Mouse (Mus musculus) embryo, embryonic 9.5 days (tissue): ENCODE results near the gene Gm10401.
A peak's percentile ranks its signal among the peaks of the same experiment; 100 is the strongest.

Experiments used
- DNase-seq: peaks from one replicate; pipeline ENCODE4 v3.0.0-alpha.2; 2017; ENCODE audit errors: extremely low spot score

Gene Gm10401

GRCm38 (mm10) chr5:115098195-115098594 is at the start of gene Gm10401:
Gene Gm10401 (minus strand): TSS chr5:115098295.
- DNase-seq = no peak

- DNase-seq = no peak
These were observed 49.3 kb upstream of the Gm10401 start for GRCm38 (mm10) chr5:115147388-115147787.

GRCm38 (mm10) chr5:115146747-115147130 is 48.6 kb upstream of the Gm10401 start:
- no peak for DNase-seq

GRCm38 (mm10) chr5:115145976-115146746 is 48.1 kb upstream of the Gm10401 start:
- no peak for DNase-seq

GRCm38 (mm10) chr5:115145253-115145968 is 47.3 kb upstream of the Gm10401 start:
- no peak for DNase-seq

- no peak for DNase-seq
These were observed 46.4 kb upstream of the Gm10401 start for GRCm38 (mm10) chr5:115144471-115144870.

GRCm38 (mm10) chr5:115143552-115143951 is 45.5 kb upstream of the Gm10401 start:
- no peak for DNase-seq

- DNase-seq = no peak
These were observed 44.1 kb upstream of the Gm10401 start for GRCm38 (mm10) chr5:115142166-115142697.

GRCm38 (mm10) chr5:115140726-115141125 is 42.6 kb upstream of the Gm10401 start:
- no peak for DNase-seq

GRCm38 (mm10) chr5:115139124-115139523 is 41.0 kb upstream of the Gm10401 start:
- no peak for DNase-seq

GRCm38 (mm10) chr5:115134234-115135165 is 36.4 kb upstream of the Gm10401 start, which contains the start of gene Unc119b:
Gene Unc119b (minus strand): TSS chr5:115134975.
- DNase-seq = peak; percentile 87

- DNase-seq = no peak
These were observed 35.4 kb upstream of the Gm10401 start for GRCm38 (mm10) chr5:115133358-115134066.

- no peak for DNase-seq
These were observed 34.4 kb upstream of the Gm10401 start for GRCm38 (mm10) chr5:115132465-115132864.

- no peak for DNase-seq
These were observed 31.2 kb upstream of the Gm10401 start for GRCm38 (mm10) chr5:115129328-115129727.

- DNase-seq = no peak
These were observed 29.5 kb upstream of the Gm10401 start for GRCm38 (mm10) chr5:115127421-115128179.

GRCm38 (mm10) chr5:115126578-115127312 is 28.6 kb upstream of the Gm10401 start:
- no peak for DNase-seq

- DNase-seq = peak; percentile 78
These were observed 27.2 kb upstream of the Gm10401 start for GRCm38 (mm10) chr5:115125211-115125871.

GRCm38 (mm10) chr5:115124690-115125089 is 26.6 kb upstream of the Gm10401 start:
- no peak for DNase-seq

- no peak for DNase-seq
These were observed 22.9 kb upstream of the Gm10401 start for GRCm38 (mm10) chr5:115120978-115121377.
